Mouse (Mus musculus) brown adipose tissue, adult 24 weeks (tissue): Measurements from ENCODE around the gene Zfp809. TPM values are rescaled to one million over a fixed set of nuclear protein-coding genes. Genes with fewer than 3 reads are reported as not detected.

Experiments
- H3K27ac ChIP-seq: fragments of 200-500 bp; replicated peaks from 2 replicates; pipeline ENCODE4 v1.5.1; 2012; ENCODE audit warnings: low read depth, mild to moderate bottlenecking, low read length
- H3K4me1 ChIP-seq: fragments of 200-500 bp; 2 replicates; pipeline ENCODE4 v1.6.1; 2012; ENCODE audit warnings: low read length, mixed read lengths; ENCODE audit not compliant: control insufficient read depth, insufficient read depth, insufficient read length
- H3K4me3 ChIP-seq: fragments of 200-500 bp; 2 replicates; pipeline ENCODE4 v1.5.1; 2012; ENCODE audit warnings: low read depth, mild to moderate bottlenecking, low read length, moderate library complexity; ENCODE audit not compliant: insufficient read depth
- polyA plus RNA-seq: library from polyadenylated mRNA; stranded (reverse); fragments of >200 nt; gene quantifications from 2 replicates; pipeline ENCODE4 v1.2.4, GENCODE M21; 2012; ENCODE audit not compliant: missing spikeins, insufficient read depth, insufficient read length

Gene Zfp809
- polyA plus RNA-seq, 1 experiment: 17.4 TPM

GRCm38 (mm10) chr9:22240001-22240400 lies 14.5 kb downstream of the Zfp809 start:
- H3K4me1 ChIP-seq: no peaks in the 10 kb centered on the region
- no peak overlapping the region for H3K4me3 ChIP-seq
- H3K27ac ChIP-seq: no peak overlapping the region

DNA sequence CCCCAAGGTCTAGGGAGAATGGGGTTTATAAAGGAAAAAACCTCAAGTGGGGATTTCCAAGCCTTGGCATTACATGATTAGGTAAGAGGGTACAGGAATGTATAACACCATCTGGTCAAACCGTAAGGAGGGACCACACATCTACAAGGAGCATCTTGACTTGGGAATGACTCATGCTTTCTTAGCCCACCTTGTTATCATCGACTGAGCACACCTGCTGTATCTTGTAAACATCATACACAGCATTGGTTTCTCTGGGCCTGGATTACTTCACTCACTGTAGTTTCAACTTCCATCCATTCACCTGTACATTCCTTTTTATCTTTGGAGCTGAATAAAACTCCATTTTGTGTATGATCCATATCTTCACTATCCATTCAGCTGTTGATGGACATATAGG lies 18.7 kb downstream of the Zfp809 start:
- Histone ChIP-seq H3K27ac (no peak overlapping the region), H3K4me3 (no peak overlapping the region), H3K4me1 (no peaks in the 10 kb centered on the region)

- Histone ChIP-seq H3K4me1 (no peaks in the 10 kb centered on the region; the same call in 1 of the 2 replicates), H3K27ac (no peak overlapping the region)
These were observed 31.1 kb downstream of the Zfp809 start for GRCm38 (mm10) chr9:22256579-22256978.

DNA sequence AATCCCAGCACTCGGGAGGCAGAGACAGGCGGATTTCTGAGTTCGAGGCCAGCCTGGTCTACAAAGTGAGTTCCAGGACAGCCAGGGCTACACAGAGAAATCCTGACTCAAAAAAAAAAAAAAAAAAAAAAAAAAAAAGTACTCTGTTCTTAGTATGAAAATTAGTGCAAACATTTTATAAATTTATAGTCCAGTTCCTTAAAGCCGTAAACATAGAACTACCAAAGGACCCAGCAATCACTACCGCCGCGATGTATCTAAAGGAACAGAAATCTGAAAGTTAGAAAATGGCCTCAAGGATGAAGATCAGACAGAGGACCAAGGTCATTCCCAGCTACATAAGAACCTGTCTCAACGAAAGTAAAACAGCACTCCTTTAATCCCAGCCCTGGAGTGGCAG lies 33.3 kb downstream of the Zfp809 start:
- Histone ChIP-seq H3K27ac (no peak overlapping the region), H3K4me3 (no peak overlapping the region; the same call in 1 of the 2 replicates), H3K4me1 (no peaks in the 10 kb centered on the region; the same call in 1 of the 2 replicates)

More at GRCm38 (mm10) chr9:22256579-22256978, 31.1 kb downstream of the Zfp809 start:
- H3K4me3 ChIP-seq: no peak overlapping the region

GRCm38 (mm10) chr9:22259184-22260091 lies 33.9 kb downstream of the Zfp809 start, which contains the start of gene Zfp599:
Zfp599 (minus strand) TSS chr9:22259895.
- peak within 1 kb of the TSS; percentile 61 for H3K4me3 ChIP-seq
- H3K27ac ChIP-seq: no peak within 1 kb of the TSS
- no peaks in the 10 kb centered on the region; the same call in 1 of the 2 replicates for H3K4me1 ChIP-seq

DNA sequence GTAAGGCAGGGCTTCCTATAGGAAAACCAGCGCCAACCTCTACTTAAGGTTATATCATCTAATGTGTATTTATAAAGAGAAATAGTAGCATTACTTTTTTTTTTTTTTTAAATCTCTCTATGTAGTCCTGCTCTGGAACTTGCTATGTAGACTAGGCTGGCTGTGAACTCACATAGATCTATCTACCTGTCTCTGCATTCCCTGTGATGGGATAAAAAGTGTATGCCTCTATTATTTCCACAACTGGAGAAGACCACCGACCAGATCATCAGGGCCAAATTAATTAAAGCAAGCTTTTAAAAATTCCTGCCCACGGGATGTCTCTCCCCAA lies 34.5 kb downstream of the Zfp809 start:
- H3K4me3 ChIP-seq: peak overlapping the region; percentile 61; the same call in 1 of the 2 replicates
- no peak overlapping the region for H3K27ac ChIP-seq
- H3K4me1 ChIP-seq: no peaks in the 10 kb centered on the region; the same call in 1 of the 2 replicates

DNA sequence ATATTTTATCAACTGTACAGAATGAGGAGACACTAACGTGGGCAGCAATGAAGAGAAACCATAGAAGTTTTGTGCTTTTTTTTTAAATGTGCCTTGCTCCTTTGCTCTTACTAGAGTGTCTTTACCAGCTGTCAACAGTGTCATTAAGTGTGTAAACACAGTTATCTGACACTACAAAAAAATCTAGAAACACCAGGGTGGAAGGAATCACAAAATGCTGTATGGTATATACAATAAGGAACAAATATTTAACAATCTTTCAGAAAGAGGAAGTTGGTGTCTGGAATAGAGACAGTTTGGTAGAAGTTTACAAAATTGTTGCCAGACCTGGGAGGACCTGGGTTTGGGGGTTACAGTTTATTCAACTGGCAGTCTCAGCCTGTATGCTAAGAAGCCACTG lies 36.1 kb downstream of the Zfp809 start:
- Histone ChIP-seq H3K27ac (no peak overlapping the region), H3K4me3 (no peak overlapping the region), H3K4me1 (no peaks in the 10 kb centered on the region; the same call in 1 of the 2 replicates)

DNA sequence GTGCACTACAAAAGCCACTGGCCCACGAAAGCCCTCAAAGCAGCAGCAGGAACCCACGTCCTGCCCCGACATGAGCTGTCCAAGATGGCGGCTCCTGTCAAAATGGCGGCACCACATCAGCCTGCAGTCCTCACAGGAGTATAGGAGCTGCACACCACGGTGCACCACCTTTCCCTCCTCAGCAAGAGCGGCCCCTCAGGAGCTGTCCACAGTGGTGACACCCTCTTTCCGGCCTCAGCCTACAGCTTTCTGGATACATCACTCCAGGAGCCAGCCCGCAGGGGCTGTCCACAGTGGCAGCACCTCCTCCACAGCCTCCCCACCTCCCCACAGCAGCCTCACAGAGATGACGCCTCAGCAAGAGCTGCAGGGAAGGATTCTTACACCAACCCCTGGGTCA lies 37.1 kb downstream of the Zfp809 start:
- no peak overlapping the region for H3K4me3 ChIP-seq
- no peaks in the 10 kb centered on the region; the same call in 1 of the 2 replicates for H3K4me1 ChIP-seq
- H3K27ac ChIP-seq: no peak overlapping the region

- no peaks in the 10 kb centered on the region for H3K4me1 ChIP-seq
- H3K4me3 ChIP-seq: no peak overlapping the region
- no peak overlapping the region for H3K27ac ChIP-seq
These were observed 43.4 kb downstream of the Zfp809 start for GRCm38 (mm10) chr9:22268886-22269285.

GRCm38 (mm10) chr9:22278733-22279132 lies 53.2 kb downstream of the Zfp809 start:
- no peak overlapping the region for H3K4me3 ChIP-seq
- no peak overlapping the region for H3K27ac ChIP-seq
- H3K4me1 ChIP-seq: no peaks in the 10 kb centered on the region

Other genes with a start within 250 kb of the Zfp809 start
- 9.2 and 10.4 TPM in 2 replicates for gene Rgl3, start 236.3 kb upstream of the Zfp809 start, polyA plus RNA-seq
- gene Ccdc151, start 223.1 kb upstream of the Zfp809 start, polyA plus RNA-seq: not detected in 2 replicates
- gene Prkcsh, start 222.9 kb upstream of the Zfp809 start, polyA plus RNA-seq: 33.1 and 40.1 TPM in 2 replicates
- 0.91 and 2.0 TPM in 2 replicates for gene Elavl3, start 173.7 kb upstream of the Zfp809 start, polyA plus RNA-seq
- gene Gm49318, start 154.5 kb upstream of the Zfp809 start, polyA plus RNA-seq: not detected in 2 replicates
- 2.1 and 4.8 TPM in 2 replicates for gene Zfp653, start 154.3 kb upstream of the Zfp809 start, polyA plus RNA-seq
- gene Ecsit, start 140.3 kb upstream of the Zfp809 start, polyA plus RNA-seq: 95.3 and 111 TPM in 2 replicates
- 1.9 and 5.7 TPM in 2 replicates for gene Cnn1, start 126.5 kb upstream of the Zfp809 start, polyA plus RNA-seq
- 101 and 117 TPM in 2 replicates for gene Elof1, start 108.5 kb upstream of the Zfp809 start, polyA plus RNA-seq
- 179 and 198 TPM in 2 replicates for gene Acp5, start 90.0 kb upstream of the Zfp809 start, polyA plus RNA-seq
- 47.7 and 58.0 TPM in 2 replicates for gene Pigyl, start 68.9 kb upstream of the Zfp809 start, polyA plus RNA-seq
- 0.52 and 0.58 TPM in 2 replicates for gene Zfp872, start 37.6 kb upstream of the Zfp809 start, polyA plus RNA-seq
- not detected in 2 replicates for gene Zfp599, start 34.2 kb downstream of the Zfp809 start, polyA plus RNA-seq
- 2.5 and 6.3 TPM in 2 replicates for gene Zfp810, start 81.9 kb downstream of the Zfp809 start, polyA plus RNA-seq
- 2.6 and 3.3 TPM in 2 replicates for gene Anln, start 163.5 kb downstream of the Zfp809 start, polyA plus RNA-seq
- gene 9530077C05Rik, start 185.8 kb downstream of the Zfp809 start, polyA plus RNA-seq: not detected in 2 replicates
- gene Gm17545, start 228.6 kb downstream of the Zfp809 start, polyA plus RNA-seq: not detected in 2 replicates
- gene Rp9, start 244.0 kb downstream of the Zfp809 start, polyA plus RNA-seq: 39.2 and 55.5 TPM in 2 replicates